Mouse (Mus musculus) kidney, postnatal 14 days (tissue): ENCODE results near the gene Kifc5b.
"Not testable (repeated sequence)": the region's sequence is repeated elsewhere in the genome, so short reads cannot be mapped to it uniquely, and the experiment has no call there.

Experiments used
- DNase-seq: peaks from one replicate; pipeline ENCODE4 v3.0.0; 2022; ENCODE audit warnings: mixed read lengths

Kifc5b gene

GRCm38 (mm10) chr17:26919516-26919915 lies 2.6 kb downstream of the Kifc5b start:
- DNase-seq, result peak; percentile 29

- DNase-seq, result not testable (repeated sequence)
These were observed 5.5 kb downstream of the Kifc5b start for GRCm38 (mm10) chr17:26922368-26922767.

GRCm38 (mm10) chr17:26925414-26925813 lies 8.5 kb downstream of the Kifc5b start:
- DNase-seq, result not testable (repeated sequence)

- DNase-seq, result peak; percentile 63
These were observed 14.9 kb downstream of the Kifc5b start for GRCm38 (mm10) chr17:26931795-26932194.

- peak; percentile 99 for DNase-seq
These were observed 16.0 kb downstream of the Kifc5b start, which contains the start of gene Phf1 for GRCm38 (mm10) chr17:26932839-26933398. Phf1 (plus strand) TSS chr17:26933052.

- no peak for DNase-seq
These were observed 16.5 kb downstream of the Kifc5b start for GRCm38 (mm10) chr17:26933419-26933818.

GRCm38 (mm10) chr17:26933885-26934827 lies 17.3 kb downstream of the Kifc5b start:
- no peak for DNase-seq

- DNase-seq, result no peak
These were observed 18.1 kb downstream of the Kifc5b start for GRCm38 (mm10) chr17:26935027-26935426.

- no peak for DNase-seq
These were observed 19.6 kb downstream of the Kifc5b start for GRCm38 (mm10) chr17:26936453-26936852.

GRCm38 (mm10) chr17:26936921-26937695 lies 20.2 kb downstream of the Kifc5b start:
- DNase-seq, result no peak

- no peak for DNase-seq
These were observed 21.2 kb downstream of the Kifc5b start for GRCm38 (mm10) chr17:26937883-26938695.

GRCm38 (mm10) chr17:26938731-26939130 lies 21.8 kb downstream of the Kifc5b start:
- DNase-seq, result no peak

GRCm38 (mm10) chr17:26939178-26939972 lies 22.5 kb downstream of the Kifc5b start, which contains the start of gene Cuta:
Cuta (minus strand) TSS chr17:26939569.
- peak; percentile 100 for DNase-seq

GRCm38 (mm10) chr17:26939973-26940300 lies 23.0 kb downstream of the Kifc5b start:
- no peak for DNase-seq

- no peak for DNase-seq
These were observed 24.3 kb downstream of the Kifc5b start, which contains the start of gene Syngap1 for GRCm38 (mm10) chr17:26941031-26941789. Syngap1 (plus strand) TSS chr17:26941253.

- no peak for DNase-seq
These were observed 25.1 kb downstream of the Kifc5b start for GRCm38 (mm10) chr17:26941841-26942570.

GRCm38 (mm10) chr17:26945824-26946495 lies 29.1 kb downstream of the Kifc5b start:
- DNase-seq, result no peak

- DNase-seq, result peak; percentile 90
These were observed 29.7 kb downstream of the Kifc5b start for GRCm38 (mm10) chr17:26946567-26946966.
